Mouse (Mus musculus) neutrophil, adult 83 days (primary cell): ENCODE data around the gene Fam187b. TPM values are rescaled to one million over a fixed set of nuclear protein-coding genes. Genes with fewer than 3 reads are reported as not detected.

Source experiments
- total RNA-seq, 2 experiments: library from RNA; stranded (reverse); gene quantifications; one replicate each; pipeline ENCODE4 v1.2.4; 2023

Gene Fam187b
- under 1 TPM; 0.46 to 0.72 TPM for total RNA-seq

GRCm38 (mm10) chr7:30973501-30974289 lies at the start of gene Fam187b:
Gene Fam187b, plus strand, starts transcription at chr7:30973790.

GRCm38 (mm10) chr7:30924581-30924980 lies 49.0 kb upstream of the Fam187b start, which contains the start of gene Hamp2:
Gene Hamp2, minus strand, starts transcription at chr7:30924681.

GRCm38 (mm10) chr7:30943909-30944635 lies 29.5 kb upstream of the Fam187b start, which contains the start of gene Hamp:
Gene Hamp, minus strand, starts transcription at chr7:30944032.

GRCm38 (mm10) chr7:30956756-30957366 lies 16.7 kb upstream of the Fam187b start, which contains the start of gene Usf2:
Gene Usf2, minus strand, starts transcription at chr7:30956803.

GRCm38 (mm10) chr7:30973251-30973500 lies 414 bp upstream of the Fam187b start, which contains the start of gene Lsr:
Gene Lsr, minus strand, starts transcription at chr7:30973464.

Other genes with a start within 250 kb of the Fam187b start
- gene Tmem147, start 244.2 kb upstream of the Fam187b start, total RNA-seq = 10 to 100 TPM; 35.2 to 35.7 TPM
- not detected for gene Gapdhs, start 230.1 kb upstream of the Fam187b start, total RNA-seq
- gene Sbsn, start 222.3 kb upstream of the Fam187b start, total RNA-seq = 1 to 10 TPM; 1.3 to 2.7 TPM
- 1 to 10 TPM; 2.8 to 4.5 TPM for gene Dmkn, start 210.0 kb upstream of the Fam187b start, total RNA-seq
- gene Krtdap, start 185.9 kb upstream of the Fam187b start, total RNA-seq = not detected
- 10 to 100 TPM; 41.2 to 51.1 TPM for gene Ffar2, start 150.0 kb upstream of the Fam187b start, total RNA-seq
- gene Ffar3, start 117.6 kb upstream of the Fam187b start, total RNA-seq = not detected
- not detected for gene Ffar1, start 112.2 kb upstream of the Fam187b start, total RNA-seq
- gene Cd22, start 93.4 kb upstream of the Fam187b start, total RNA-seq = 1 to 10 TPM; 2.2 to 3.4 TPM
- gene Mag, start 58.9 kb upstream of the Fam187b start, total RNA-seq = 1 to 10 TPM; 1.3 to 1.6 TPM
- not detected for gene Hamp2, start 49.1 kb upstream of the Fam187b start, total RNA-seq
- gene Hamp, start 29.8 kb upstream of the Fam187b start, total RNA-seq = not detected
- 100 to 1,000 TPM; 119 to 124 TPM for gene Usf2, start 17.0 kb upstream of the Fam187b start, total RNA-seq
- 1 to 10 TPM; 2.5 to 3.2 TPM for gene Lsr, start 326 bp upstream of the Fam187b start, total RNA-seq
- 100 to 1,000 TPM; 644 to 721 TPM for gene Fxyd5, start 68.7 kb downstream of the Fam187b start, total RNA-seq
- not detected for gene Fxyd7, start 77.7 kb downstream of the Fam187b start, total RNA-seq
- not detected for gene Fxyd1, start 83.4 kb downstream of the Fam187b start, total RNA-seq
- gene Lgi4, start 85.6 kb downstream of the Fam187b start, total RNA-seq = not detected
- gene Fxyd3, start 102.9 kb downstream of the Fam187b start, total RNA-seq = not detected
- gene Hpn, start 141.5 kb downstream of the Fam187b start, total RNA-seq = 1 to 10 TPM; 2.6 to 3.3 TPM
- gene Scn1b, start 153.2 kb downstream of the Fam187b start, total RNA-seq = 1 to 10 TPM; 4.1 to 5.5 TPM
- gene Gramd1a, start 182.1 kb downstream of the Fam187b start, total RNA-seq = 100 to 1,000 TPM in 1 of 2 experiments, 10 to 100 TPM in 1; 91.2 to 105 TPM